Mouse (Mus musculus): ENCODE results near the gene BC017158. TPM values are rescaled to one million over a fixed set of nuclear protein-coding genes. Genes with fewer than 3 reads are reported as not detected.

BC017158 gene
- polyA plus RNA-seq, 1 experiment from 2014 or later, result 20.3 TPM

DNA sequence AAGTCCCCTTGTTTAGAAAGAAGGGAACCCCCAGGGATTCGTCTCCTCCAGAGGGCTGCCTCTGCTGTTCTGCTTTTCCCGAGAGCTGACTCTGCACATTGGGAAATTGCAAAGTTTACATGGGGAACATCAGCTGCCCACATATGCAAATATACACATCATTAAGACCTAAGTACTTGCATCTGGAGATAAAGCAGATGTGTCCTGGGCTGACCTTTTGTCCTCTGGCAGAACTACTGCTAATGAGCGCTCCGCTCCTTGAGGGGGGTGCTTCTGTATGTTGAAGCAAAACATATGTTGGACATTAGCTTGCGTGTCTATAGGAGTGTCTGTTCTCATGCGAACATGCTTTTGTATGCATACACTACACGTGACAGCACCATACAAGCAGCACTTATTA lies 23.3 kb upstream of the BC017158 start:
- Histone ChIP-seq H3K27ac (replicated peaks) (no peak overlapping the region), H3K9me3 (replicated peaks) (no peaks in the 10 kb centered on the region), H3K9ac (no peak overlapping the region), H3K4me2 (no peak overlapping the region), H3K27me3 (peaks cover 21% of the 10 kb centered on the region; the same call in 1 of the 2 replicates), H3K36me3 (replicated peaks) (no peaks in the 10 kb centered on the region), H3K4me1 (replicated peaks) (no peaks in the 10 kb centered on the region), H3K4me3 (replicated peaks) (no peak overlapping the region)
- 64% methylated on average over 7 of the region's 7 CpGs for WGBS (ENCODE audit: insufficient replicate concordance)
- ATAC-seq (ENCODE audit: insufficient read depth), result no peak

DNA sequence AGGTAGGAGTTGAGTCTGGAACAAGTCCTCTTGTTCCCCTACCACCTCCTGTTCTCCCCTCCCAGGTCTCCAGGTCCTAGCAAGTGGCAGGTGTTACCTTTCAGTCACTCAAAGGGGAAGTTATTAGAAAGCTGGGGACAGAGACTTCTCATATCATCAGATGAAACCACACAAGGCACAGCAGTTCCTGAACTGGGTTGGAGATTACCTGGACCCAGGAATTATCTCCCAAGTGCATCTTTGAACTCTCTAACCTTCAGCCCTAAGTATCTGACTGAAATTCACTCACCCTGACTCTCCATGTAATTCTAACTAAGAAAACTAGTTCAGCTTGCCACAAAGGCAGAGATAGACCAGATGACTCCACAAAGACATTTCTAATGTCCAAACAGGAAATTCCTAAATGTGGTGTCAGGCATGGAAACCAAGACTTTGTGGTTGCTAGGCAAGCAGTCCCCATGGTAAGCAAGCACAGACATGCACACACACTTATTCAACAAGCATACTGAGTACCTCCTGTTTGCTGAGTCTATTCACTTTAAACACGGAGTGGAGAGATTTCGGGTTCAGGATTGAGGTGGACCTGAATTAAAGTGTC lies 22.3 kb upstream of the BC017158 start:
- ATAC-seq (ENCODE audit: insufficient read depth), result no peak
- 58% methylated on average over 2 of the region's 2 CpGs for WGBS (ENCODE audit: insufficient replicate concordance)
- no peak overlapping the region for H3K4me2 ChIP-seq
- H3K36me3 ChIP-seq (replicated peaks), result no peaks in the 10 kb centered on the region
- H3K9ac ChIP-seq, result no peak overlapping the region
- H3K27ac ChIP-seq (replicated peaks), result no peak overlapping the region
- no peaks in the 10 kb centered on the region for H3K9me3 ChIP-seq (replicated peaks)
- H3K27me3 ChIP-seq, result peaks cover 21% of the 10 kb centered on the region; the same call in 1 of the 2 replicates
- no peaks in the 10 kb centered on the region for H3K4me1 ChIP-seq (replicated peaks)
- no peak overlapping the region for H3K4me3 ChIP-seq (replicated peaks)

DNA sequence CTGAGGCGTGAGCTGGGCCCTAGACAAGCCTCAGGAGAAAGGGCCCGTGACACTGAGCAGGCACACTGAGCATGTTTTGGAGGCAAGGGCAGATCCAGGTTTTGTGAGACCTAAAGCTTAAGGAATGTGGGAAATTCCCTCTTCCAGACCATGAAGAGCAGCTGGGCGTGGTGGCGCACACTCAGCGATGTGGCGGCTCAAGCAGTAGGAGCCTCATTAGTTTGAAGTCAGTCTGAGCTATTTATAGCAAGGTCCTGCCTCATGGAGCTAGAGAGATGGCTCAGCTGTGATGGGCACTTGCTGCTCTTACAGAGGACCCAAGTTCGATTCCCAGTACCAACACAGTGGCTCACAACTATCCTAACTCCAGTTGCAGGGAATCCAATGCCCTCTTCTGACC lies 21.2 kb upstream of the BC017158 start:
- 69% methylated on average over 7 of the region's 7 CpGs for whole genome bisulfite sequencing (ENCODE audit: insufficient replicate concordance)
- Histone ChIP-seq H3K36me3 (replicated peaks) (no peaks in the 10 kb centered on the region), H3K9ac (no peak overlapping the region), H3K4me3 (replicated peaks) (no peak overlapping the region), H3K27me3 (peaks cover 30% of the 10 kb centered on the region; the same call in 1 of the 2 replicates), H3K27ac (replicated peaks) (no peak overlapping the region), H3K9me3 (replicated peaks) (no peaks in the 10 kb centered on the region), H3K4me1 (replicated peaks) (no peaks in the 10 kb centered on the region), H3K4me2 (no peak overlapping the region)
- ATAC-seq (ENCODE audit: insufficient read depth), result no peak

DNA sequence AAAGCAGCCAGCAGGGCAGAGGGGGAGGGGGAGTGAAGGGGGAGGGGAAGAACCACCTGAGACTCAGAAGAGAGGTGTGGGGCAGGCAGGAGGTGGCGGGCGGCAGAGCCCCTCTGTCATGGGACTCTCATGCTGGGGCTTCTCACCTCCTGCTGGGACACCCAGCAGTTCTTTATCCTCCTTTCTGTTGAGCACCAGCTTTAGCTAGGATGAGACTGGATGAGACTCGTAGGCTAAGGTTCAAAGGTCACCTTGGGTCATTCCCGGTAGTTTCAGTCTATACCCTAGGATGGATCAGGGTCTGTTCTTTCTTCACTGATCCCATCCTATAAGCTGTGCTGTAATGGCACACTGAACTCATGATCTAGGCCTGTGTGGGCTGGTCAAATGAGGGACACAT lies 19.0 kb upstream of the BC017158 start:
- no peak overlapping the region for H3K9ac ChIP-seq
- WGBS (ENCODE audit: insufficient replicate concordance), result 61% methylated on average over 4 of the region's 4 CpGs
- no peaks in the 10 kb centered on the region for H3K9me3 ChIP-seq (replicated peaks)
- peaks cover 39% of the 10 kb centered on the region for H3K27me3 ChIP-seq
- H3K36me3 ChIP-seq (replicated peaks), result no peaks in the 10 kb centered on the region
- H3K27ac ChIP-seq (replicated peaks), result no peak overlapping the region
- no peak overlapping the region for H3K4me2 ChIP-seq
- H3K4me3 ChIP-seq (replicated peaks), result no peak overlapping the region
- peaks cover 7% of the 10 kb centered on the region; the same call in 1 of the 2 replicates for H3K4me1 ChIP-seq (replicated peaks)
- no peak for ATAC-seq (ENCODE audit: insufficient read depth)

DNA sequence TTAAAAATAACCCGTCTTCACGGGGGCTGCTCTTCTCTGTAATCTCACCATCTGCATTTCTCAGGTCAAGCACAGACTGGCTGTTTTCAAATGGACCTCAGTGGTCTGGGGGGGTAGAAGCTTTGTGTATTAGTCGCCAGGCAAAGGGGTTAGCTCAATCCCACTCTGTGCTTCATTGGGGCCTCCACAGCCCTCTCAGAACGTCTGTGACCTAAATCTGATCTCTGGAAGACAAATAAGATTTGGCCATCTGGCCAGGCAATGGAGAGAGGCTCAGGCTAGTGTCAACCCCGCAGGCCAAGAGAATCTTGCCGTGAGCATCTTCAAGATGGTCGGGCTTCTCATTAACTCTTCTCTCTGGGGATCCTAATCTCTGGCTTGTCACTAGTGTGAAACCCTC lies 16.5 kb upstream of the BC017158 start:
- Histone ChIP-seq H3K4me1 (replicated peaks) (peaks cover 20% of the 10 kb centered on the region), H3K9ac (no peak overlapping the region), H3K4me2 (no peak overlapping the region), H3K9me3 (replicated peaks) (no peaks in the 10 kb centered on the region), H3K27ac (replicated peaks) (no peak overlapping the region), H3K27me3 (peaks cover 47% of the 10 kb centered on the region), H3K36me3 (replicated peaks) (no peaks in the 10 kb centered on the region), H3K4me3 (replicated peaks) (no peak overlapping the region)
- no peak for ATAC-seq (ENCODE audit: insufficient read depth)
- 62% methylated on average over 7 of the region's 7 CpGs for WGBS (ENCODE audit: insufficient replicate concordance)

DNA sequence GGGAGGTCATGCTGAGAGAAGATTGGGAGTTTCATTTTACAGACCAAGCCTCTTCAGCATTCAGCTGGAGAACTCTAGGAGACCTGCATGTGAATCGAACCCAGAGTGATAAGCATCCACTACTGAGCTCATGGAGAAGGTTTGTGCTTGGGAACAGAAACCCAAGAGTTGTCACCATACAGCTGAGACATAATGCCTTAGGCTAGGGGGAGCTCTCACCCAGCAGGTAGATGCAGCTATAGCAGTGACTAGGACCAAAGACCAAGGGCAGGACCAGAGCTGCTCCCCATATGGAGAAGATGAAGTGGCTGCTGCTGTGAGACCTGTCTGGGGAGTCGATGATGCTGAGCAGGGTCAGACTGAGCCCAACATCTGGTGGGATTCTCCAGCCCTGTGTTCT lies 15.6 kb upstream of the BC017158 start:
- no peaks in the 10 kb centered on the region for H3K36me3 ChIP-seq (replicated peaks)
- 58% methylated on average over 2 of the region's 2 CpGs for WGBS (ENCODE audit: insufficient replicate concordance)
- no peak overlapping the region for H3K4me3 ChIP-seq (replicated peaks)
- peaks cover 27% of the 10 kb centered on the region for H3K4me1 ChIP-seq (replicated peaks)
- no peak for ATAC-seq (ENCODE audit: insufficient read depth)
- H3K4me2 ChIP-seq, result no peak overlapping the region
- no peak overlapping the region for H3K9ac ChIP-seq
- no peak overlapping the region for H3K27ac ChIP-seq (replicated peaks)
- no peaks in the 10 kb centered on the region for H3K9me3 ChIP-seq (replicated peaks)
- peaks cover 45% of the 10 kb centered on the region for H3K27me3 ChIP-seq

DNA sequence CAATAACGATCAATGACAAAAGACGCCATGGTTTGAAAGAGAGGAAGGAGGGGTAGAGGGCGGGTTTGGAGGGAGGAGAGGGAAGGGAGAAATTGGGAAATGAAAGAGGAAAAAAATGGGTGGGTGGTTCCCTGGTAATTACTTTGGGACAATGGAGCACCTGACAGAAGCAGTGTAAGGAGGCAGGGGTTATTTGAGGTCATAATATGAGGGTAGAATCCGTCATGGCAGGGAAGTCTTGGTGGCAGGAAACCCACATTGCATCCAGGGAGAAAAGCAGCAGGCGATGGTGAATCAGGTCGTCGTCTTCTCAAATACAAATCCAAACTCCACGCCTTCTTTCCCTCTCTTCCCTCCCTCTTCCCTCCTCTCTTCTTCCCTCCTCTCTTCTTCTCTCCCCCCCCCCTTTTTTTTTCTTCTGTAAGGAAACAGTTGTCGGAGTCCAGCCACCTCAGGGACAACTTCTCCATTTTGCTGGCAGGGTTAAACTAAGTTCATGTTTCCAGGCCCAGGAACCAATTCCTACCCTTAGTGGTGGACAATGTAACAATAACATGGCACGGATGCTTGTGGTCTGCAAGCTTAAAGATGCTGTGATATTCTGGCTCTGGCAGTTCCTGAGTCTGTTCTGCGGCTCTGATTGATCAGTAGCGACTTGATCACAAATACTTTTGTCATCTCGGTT lies 14.5 kb upstream of the BC017158 start:
- ATAC-seq (ENCODE audit: insufficient read depth), result no peak
- WGBS (ENCODE audit: insufficient replicate concordance), result 39% methylated on average over 13 of the region's 13 CpGs
- Histone ChIP-seq H3K4me1 (replicated peaks) (peaks cover 35% of the 10 kb centered on the region), H3K27me3 (peaks cover 45% of the 10 kb centered on the region), H3K4me2 (no peak overlapping the region), H3K4me3 (replicated peaks) (no peak overlapping the region), H3K36me3 (replicated peaks) (no peaks in the 10 kb centered on the region), H3K9ac (no peak overlapping the region), H3K9me3 (replicated peaks) (no peaks in the 10 kb centered on the region), H3K27ac (replicated peaks) (no peak overlapping the region)

DNA sequence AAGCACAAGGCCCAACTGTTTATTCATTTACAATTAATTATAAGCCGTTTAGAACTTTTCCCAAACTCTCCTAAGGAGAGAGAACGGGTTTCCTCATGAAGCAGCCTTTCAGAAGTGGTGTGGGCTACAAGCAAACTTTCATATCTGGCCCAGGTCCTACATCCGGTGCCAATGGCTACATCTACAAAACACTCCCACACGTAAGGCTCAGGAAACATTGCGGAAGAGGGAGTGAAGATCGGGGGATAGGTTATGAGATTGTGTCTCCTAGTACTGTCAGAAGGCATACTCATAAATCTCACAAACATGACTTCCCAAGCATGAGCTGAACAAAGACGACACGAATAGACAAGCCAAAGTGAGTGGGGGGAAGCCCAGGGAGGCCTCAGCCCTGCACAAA lies 13.8 kb upstream of the BC017158 start:
- Histone ChIP-seq H3K27ac (replicated peaks) (no peak overlapping the region), H3K4me1 (replicated peaks) (peaks cover 35% of the 10 kb centered on the region), H3K36me3 (replicated peaks) (no peaks in the 10 kb centered on the region), H3K4me3 (replicated peaks) (no peak overlapping the region), H3K27me3 (peaks cover 45% of the 10 kb centered on the region), H3K9me3 (replicated peaks) (no peaks in the 10 kb centered on the region), H3K9ac (no peak overlapping the region), H3K4me2 (no peak overlapping the region)
- WGBS (ENCODE audit: insufficient replicate concordance), result 59% methylated on average over 8 of the region's 8 CpGs
- no peak for ATAC-seq (ENCODE audit: insufficient read depth)

DNA sequence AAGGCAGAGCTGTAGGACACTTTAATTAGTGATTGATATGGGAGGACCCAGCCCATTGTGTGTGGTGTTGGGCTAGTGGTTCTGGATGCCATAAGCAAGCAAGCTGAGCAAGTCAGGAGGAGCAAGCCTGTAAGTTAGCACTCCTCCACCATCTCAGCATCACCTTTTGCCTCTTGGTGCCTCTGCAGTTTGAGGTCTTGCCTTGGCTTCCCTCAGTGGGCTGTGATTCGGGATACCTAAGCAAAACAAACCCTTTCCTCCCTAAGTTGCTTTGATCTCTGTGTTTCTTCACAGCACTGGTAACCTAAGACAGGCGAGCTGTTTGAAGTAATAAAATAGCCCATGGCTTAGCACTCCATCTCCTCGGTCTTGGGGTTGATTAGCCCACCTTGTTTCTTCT lies 13.3 kb upstream of the BC017158 start:
- Histone ChIP-seq H3K27me3 (peaks cover 45% of the 10 kb centered on the region), H3K4me2 (no peak overlapping the region), H3K9ac (no peak overlapping the region), H3K4me3 (replicated peaks) (no peak overlapping the region), H3K36me3 (replicated peaks) (no peaks in the 10 kb centered on the region), H3K4me1 (replicated peaks) (peaks cover 35% of the 10 kb centered on the region), H3K27ac (replicated peaks) (no peak overlapping the region), H3K9me3 (replicated peaks) (no peaks in the 10 kb centered on the region)
- 43% methylated on average over 3 of the region's 3 CpGs for WGBS (ENCODE audit: insufficient replicate concordance)
- ATAC-seq (ENCODE audit: insufficient read depth), result no peak

DNA sequence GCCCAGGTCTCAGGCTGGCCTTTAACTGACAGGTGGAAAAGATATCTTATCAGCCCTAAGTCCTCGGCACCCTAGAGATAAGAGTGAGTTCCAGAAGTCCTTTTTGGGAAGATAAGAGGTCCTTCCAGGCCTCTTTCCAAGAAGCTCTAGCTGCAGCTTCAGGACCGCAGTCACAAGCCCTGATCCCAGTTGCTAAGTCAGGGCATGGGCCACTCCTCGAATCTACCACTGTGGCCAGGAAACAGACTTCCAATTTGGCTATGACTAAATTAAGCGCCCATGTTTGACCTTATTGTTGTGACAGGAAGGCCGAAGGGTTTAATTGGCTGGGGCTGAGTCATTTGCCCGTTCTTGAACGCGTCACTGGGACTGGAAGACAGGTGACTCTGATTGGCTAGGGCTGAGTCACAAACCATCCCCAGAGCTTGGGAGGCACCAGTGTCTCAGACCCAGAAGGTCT lies 12.3 kb upstream of the BC017158 start:
- WGBS (ENCODE audit: insufficient replicate concordance), result 22% methylated on average over 8 of the region's 8 CpGs
- peak overlapping the region; percentile 15; the same call in 1 of the 2 replicates for H3K9ac ChIP-seq
- peak; percentile 76 for ATAC-seq (ENCODE audit: insufficient read depth)
- peaks cover 45% of the 10 kb centered on the region for H3K27me3 ChIP-seq
- no peak overlapping the region for H3K4me3 ChIP-seq (replicated peaks)
- H3K4me1 ChIP-seq (replicated peaks), result peaks cover 35% of the 10 kb centered on the region
- H3K36me3 ChIP-seq (replicated peaks), result no peaks in the 10 kb centered on the region
- peak overlapping the region; percentile 53; the same call in 1 of the 2 replicates for H3K27ac ChIP-seq (replicated peaks)
- H3K4me2 ChIP-seq, result peak overlapping the region; percentile 47
- H3K9me3 ChIP-seq (replicated peaks), result no peaks in the 10 kb centered on the region

DNA sequence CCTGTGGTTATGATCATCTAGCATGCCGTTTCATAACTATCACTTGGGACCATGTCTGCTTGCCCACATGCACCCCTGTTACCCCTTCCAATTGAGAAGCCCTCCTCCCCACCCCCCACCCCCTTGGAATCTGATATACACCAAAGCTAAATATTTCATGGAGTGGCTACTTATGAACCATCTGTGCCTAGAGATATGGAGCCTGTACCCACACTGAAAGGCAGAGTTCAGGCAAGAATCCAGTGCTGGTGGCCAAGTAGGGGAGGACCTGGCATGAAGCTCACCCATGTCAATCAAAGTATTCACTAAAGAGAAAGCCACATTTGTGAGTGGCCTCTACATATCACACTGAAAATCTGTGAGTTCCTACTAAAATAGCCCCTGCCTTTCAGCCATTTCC lies 11.8 kb upstream of the BC017158 start:
- WGBS (ENCODE audit: insufficient replicate concordance), result 33% methylated on average over 1 of the region's 1 CpGs
- Histone ChIP-seq H3K36me3 (replicated peaks) (no peaks in the 10 kb centered on the region), H3K4me1 (replicated peaks) (peaks cover 37% of the 10 kb centered on the region), H3K4me3 (replicated peaks) (no peak overlapping the region), H3K27me3 (peaks cover 41% of the 10 kb centered on the region), H3K4me2 (peak overlapping the region; percentile 47), H3K9ac (peak overlapping the region; percentile 15; the same call in 1 of the 2 replicates), H3K27ac (replicated peaks) (0 out of 2 replicates have a peak overlapping the region, but pooled peaks have one; percentile 53), H3K9me3 (replicated peaks) (no peaks in the 10 kb centered on the region)
- ATAC-seq (ENCODE audit: insufficient read depth), result peak; percentile 29; the same call in 1 of the 2 replicates
